Mouse (Mus musculus): ENCODE results near the gene Slc39a8.
A peak's percentile ranks its signal among the peaks of the same experiment; 100 is the strongest.

Slc39a8 gene

GRCm38 (mm10) chr3:135845860-135846259, 20.8 kb downstream of the Slc39a8 start:
- no peak for DNase-seq (ENCODE audit: low read depth, low spot score)

GRCm38 (mm10) chr3:135851607-135852006, 26.5 kb downstream of the Slc39a8 start:
- DNase-seq (ENCODE audit: low read depth, low spot score): no peak

DNA sequence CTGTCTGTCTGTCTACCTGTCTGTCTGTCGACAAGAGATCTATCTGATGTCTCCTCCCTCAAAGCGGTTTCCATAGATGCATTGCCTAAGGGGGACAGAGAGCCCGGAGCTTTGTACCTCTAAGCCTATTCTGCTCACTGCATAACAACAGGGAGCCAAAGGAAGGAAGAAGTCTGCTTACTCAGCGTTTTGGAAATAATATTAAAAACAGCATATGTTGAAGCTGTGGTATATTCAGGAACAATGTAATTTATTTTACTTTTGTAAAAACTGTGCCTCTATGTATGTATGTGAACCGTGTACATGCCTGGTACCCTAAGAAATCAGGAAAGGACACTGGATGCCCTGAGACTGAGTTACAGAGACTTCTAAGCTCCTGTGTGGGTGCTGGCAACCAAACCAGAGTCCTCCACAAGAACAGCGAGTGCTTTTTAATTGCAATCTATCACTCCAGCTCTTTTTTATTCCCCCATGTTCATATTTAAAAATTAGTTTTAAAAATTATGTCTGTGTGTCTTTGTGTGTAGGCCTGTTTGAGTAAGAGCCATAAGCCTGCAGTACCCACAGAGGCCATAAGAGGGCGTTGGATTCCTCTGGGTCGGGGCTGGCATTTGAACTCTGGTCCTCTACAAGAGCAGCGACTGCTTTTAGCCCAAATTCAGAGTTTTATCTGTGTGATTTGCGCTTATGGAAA, 28.7 kb downstream of the Slc39a8 start:
- no peak for DNase-seq (ENCODE audit: low read depth, low spot score)

DNA sequence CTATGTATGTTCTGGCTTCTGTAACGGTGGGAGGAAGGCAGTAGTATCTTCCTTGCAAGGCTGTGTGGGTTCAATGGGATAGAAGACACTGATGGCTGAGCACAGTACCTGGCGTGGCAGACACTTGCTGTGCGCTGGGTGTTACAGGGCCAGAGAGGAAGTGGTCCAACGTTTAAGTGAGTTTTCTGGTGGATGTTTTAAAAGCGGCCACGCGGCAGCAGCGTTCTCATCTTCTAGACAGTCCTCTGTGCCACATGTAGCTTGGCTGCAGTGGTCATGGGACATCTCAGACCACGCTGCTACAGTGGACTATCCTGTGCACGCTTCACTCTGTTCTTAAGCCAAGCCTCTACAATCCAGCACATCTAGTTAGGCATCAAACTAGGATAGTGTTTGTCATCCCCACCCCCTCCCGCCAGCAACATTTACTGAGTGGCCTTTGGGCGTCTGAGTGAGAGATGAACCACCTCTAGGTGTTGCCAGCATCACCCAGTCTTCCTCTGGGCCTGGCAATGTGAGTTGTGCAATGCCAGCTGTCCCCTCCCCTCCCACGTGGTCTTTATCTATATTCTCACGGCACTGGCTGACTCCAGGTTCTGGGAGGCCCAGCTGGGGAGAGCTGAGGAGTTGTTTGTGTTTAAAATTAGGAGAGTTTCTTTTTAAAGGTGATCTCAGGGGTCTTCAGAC, 29.4 kb downstream of the Slc39a8 start:
- no peak for DNase-seq (ENCODE audit: low read depth, low spot score)

- no peak for DNase-seq (ENCODE audit: low read depth, low spot score)
These were observed 29.9 kb downstream of the Slc39a8 start for GRCm38 (mm10) chr3:135854985-135855340.

GRCm38 (mm10) chr3:135856303-135856702, 31.2 kb downstream of the Slc39a8 start:
- no peak for DNase-seq (ENCODE audit: low read depth, low spot score)

GRCm38 (mm10) chr3:135857134-135857533, 32.1 kb downstream of the Slc39a8 start:
- no peak for DNase-seq (ENCODE audit: low read depth, low spot score)

DNA sequence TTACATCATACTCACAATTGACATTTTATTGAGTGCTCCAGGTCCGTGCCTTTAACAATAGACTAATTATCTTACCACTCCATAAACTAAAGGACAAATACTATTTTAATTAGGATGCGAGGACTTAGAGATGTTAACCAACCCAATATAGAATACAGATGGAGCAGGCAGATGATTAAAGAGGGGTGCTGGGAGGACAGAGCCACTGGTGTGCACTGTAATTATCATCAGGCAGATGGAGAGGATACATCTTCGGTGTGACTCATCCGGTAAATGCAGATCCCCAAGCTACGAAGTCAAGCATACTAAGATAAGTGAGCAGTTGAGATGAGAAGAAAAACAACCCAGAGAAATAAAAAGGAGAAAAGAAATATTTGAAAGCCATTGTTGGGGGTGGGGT, 34.4 kb downstream of the Slc39a8 start:
- DNase-seq (ENCODE audit: low read depth, low spot score): no peak

DNA sequence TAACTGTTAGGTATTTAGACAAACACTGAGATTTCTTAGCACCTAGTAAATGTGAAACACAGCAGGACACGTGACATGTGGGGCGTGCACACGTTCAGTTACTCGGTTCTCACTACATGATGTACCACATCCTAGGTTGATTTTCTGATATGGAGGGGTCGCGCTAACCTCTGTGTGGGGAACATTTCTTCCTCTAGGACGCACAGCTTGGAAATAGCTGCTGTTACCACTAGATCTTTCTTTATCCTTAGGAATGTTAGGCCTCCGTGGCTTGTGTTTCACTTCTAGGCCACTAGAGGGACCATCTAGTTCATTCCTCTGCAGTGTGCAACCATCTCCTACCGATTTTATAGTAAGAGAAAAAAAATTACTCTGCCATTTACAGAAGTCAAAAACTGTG, 37.7 kb downstream of the Slc39a8 start:
- DNase-seq (ENCODE audit: low read depth, low spot score): no peak

DNA sequence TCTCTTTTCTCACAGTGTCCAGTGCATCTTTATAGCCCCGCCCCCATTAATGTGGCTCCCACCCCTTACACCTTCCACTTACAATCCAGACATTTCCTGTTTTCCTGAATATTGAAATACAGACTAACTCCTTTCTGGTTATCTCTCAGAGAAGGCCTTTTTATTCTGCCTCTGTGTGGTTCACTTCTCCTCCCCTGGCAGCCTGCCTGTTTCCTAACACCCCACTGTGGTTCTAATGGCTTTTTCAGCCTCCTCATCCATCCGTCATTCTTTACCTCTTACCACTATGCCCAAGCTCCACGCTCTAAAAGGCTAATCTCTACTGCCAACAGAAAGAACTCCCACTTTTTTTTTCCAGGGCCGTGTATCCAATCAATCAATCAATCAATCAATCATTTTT, 44.0 kb downstream of the Slc39a8 start:
- no peak for DNase-seq (ENCODE audit: low read depth, low spot score)

- no peak for DNase-seq (ENCODE audit: low read depth, low spot score)
These were observed 47.2 kb downstream of the Slc39a8 start for GRCm38 (mm10) chr3:135872325-135872724.

GRCm38 (mm10) chr3:135873596-135873995, 48.5 kb downstream of the Slc39a8 start:
- no peak for DNase-seq (ENCODE audit: low read depth, low spot score)

DNA sequence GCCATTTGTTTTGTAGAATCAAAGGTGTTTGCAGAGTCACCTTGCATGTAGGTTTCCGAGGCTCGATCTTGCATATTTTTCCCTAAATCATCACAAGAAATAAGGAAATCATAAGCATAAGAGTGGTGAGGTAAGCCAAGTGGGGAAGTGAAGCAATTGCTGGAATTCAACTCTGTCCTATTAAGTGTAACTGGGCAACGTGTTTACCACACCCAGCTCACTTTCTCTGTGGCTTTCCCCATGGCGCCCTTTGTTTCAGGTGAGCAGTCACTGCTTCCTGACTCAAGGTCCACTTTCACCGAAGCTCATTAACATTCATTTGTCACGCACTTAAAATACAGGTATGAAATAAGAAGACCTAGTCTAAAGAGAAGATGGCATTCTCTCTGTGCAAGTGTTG, 53.0 kb downstream of the Slc39a8 start:
- no peak for DNase-seq (ENCODE audit: low read depth, low spot score)

- no peak for DNase-seq (ENCODE audit: low read depth, low spot score)
These were observed 61.0 kb downstream of the Slc39a8 start for GRCm38 (mm10) chr3:135885927-135886658.

DNA sequence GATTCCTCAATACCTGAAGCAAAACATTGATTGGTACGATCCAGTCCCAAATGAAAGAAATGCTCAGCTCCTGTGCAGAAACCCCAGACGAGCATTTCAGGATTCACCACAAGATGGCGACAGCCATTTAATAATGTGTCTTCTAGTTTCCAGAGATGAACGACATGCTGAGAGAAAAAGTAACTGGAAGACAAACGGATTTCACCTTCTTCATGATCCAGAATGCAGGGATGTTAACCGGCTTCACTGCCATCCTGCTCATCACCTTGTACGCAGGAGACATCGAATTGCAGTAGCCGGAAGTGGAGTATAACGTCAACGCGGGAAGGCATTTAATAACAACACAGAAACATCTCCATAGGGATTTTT, 61.6 kb downstream of the Slc39a8 start:
- peak; percentile 7 for DNase-seq (ENCODE audit: low read depth, low spot score)

DNA sequence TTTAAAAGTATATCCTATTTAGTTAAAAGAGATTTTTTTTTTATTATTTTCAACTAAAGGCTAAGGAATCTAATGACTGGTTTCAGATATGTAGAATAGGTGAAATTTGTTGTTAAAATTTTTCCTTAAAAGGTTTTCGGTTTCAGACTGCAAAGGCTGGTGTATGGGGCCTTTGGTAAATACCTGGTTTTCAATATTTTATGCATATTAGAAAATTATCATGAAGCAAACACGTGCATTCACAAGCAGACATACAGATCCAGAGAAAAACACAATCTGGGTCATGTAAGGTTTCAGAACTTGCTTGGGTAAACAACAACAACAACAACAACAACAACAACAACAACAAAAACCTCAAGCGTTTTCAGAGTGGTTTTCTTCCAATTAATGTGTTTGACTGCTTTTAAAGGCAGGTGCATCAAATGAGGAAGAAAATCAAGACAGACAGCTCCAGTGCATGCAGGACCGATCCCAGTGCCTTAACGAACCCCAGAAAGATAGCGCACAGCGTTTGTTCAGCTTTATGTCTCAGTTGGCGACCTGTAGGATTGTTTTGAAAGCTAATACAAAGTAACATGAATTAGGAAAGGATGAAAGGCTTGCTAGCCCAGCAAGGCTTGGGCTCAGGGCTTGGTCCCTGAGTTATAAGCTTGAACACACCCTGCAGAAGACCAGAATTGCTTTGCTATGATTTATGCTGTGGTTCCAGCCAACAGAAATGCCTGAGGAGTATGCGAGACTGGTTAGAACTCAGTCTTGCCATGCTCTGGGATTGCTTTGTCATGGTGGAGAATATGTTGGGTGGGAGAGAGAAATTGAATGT, 62.2 kb downstream of the Slc39a8 start:
- no peak for DNase-seq (ENCODE audit: low read depth, low spot score)

GRCm38 (mm10) chr3:135887856-135888155, 62.7 kb downstream of the Slc39a8 start:
- no peak for DNase-seq (ENCODE audit: low read depth, low spot score)

DNA sequence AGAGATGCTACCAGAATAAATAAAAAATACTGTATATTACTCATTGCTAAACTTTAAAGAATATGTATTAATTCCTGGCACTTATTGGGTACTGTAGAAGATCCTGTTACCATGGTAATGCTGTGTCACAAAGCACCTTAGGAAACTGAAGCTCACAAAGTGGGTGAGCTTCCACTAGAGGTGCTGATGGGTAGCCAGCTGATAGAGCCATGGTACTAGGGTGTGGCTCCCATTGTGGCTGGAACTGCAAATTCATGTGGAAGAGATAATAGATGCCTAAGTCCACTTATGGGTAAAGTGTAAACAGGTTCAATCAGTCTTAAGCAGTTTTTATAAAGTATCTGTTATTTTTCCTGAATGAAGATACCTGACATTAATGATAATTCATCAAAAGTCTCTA, 64.3 kb downstream of the Slc39a8 start:
- no peak for DNase-seq (ENCODE audit: low read depth, low spot score)

- DNase-seq (ENCODE audit: low read depth, low spot score): no peak
These were observed 78.3 kb downstream of the Slc39a8 start for GRCm38 (mm10) chr3:135903366-135903765.

GRCm38 (mm10) chr3:135904881-135905280, 79.8 kb downstream of the Slc39a8 start:
- DNase-seq (ENCODE audit: low read depth, low spot score): no peak

DNA sequence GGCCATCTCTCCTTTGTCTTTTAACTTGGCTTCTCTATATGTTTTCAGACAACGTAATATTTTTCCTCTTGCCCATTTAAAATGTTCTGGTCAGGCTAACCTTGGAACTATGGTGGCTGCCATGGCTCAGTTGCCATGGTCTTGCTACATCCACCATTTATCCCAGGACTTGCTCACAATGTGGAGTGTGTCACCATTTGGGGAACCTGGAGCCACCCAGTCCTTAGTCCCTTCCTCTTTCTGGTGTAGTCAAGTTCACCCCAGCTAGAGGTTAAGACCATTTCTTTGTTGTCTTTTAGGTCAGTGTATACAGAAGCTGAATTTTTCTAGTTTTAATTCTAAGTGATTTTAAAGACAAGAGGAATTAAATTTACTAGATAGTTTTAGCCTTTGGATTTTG, 80.7 kb downstream of the Slc39a8 start:
- no peak for DNase-seq (ENCODE audit: low read depth, low spot score)

GRCm38 (mm10) chr3:135907028-135907427, 81.9 kb downstream of the Slc39a8 start:
- DNase-seq (ENCODE audit: low read depth, low spot score): no peak

All from skeletal muscle tissue, adult 2 months (tissue).